Mouse (Mus musculus): Measurements from ENCODE around the gene Lrrn1.

Lrrn1 gene

DNA sequence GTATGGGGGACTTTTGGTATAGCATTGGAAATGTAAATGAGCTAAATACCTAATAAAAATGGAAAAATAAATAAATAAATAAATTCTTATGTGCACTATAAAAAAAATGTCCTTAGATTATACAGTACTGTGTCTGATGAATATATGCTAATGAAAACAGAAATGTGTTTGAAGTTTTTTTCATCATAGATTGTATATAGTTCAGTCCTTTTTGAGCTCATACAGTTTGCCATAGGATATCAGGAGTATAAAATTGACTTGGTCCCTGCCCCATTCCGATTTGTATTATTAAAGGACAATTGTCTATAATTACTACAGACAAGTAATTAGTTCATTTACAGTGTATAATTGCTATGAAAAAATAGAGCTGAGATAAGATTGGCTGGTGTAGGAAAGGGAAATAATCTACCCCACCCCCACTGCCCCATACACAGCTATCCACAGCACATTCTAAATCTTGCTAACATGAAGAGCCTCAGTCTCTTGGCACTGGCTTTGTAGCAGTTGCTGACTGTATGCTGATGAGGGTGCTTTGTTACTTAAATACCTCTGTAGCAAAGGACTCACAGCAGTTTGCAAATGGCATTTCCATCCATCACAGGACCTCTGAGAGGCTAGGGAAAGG, 54.3 kb downstream of the Lrrn1 start:
- peak; percentile 34 for DNase-seq (ENCODE audit: low read depth, low spot score)

DNA sequence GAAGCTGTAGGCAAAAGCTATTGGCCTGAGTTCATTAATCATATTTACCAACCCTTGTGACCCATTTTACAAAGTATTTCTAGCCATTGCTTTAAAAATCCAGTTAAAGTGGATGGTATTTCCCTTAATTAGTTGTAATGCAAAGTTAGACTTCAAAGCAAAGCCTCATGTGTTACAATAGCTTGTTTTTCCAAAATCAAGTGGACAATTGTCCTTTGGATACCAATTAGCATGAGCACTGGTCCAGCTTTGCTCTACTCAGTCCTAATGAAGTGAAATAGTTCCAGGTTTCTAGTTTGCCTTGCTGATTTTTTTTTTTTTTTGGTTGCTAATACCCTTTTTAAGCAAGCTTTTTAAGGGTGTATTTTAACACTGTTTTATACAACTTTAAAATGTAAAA, 75.6 kb downstream of the Lrrn1 start:
- no peak for DNase-seq (ENCODE audit: low read depth, low spot score)

DNA sequence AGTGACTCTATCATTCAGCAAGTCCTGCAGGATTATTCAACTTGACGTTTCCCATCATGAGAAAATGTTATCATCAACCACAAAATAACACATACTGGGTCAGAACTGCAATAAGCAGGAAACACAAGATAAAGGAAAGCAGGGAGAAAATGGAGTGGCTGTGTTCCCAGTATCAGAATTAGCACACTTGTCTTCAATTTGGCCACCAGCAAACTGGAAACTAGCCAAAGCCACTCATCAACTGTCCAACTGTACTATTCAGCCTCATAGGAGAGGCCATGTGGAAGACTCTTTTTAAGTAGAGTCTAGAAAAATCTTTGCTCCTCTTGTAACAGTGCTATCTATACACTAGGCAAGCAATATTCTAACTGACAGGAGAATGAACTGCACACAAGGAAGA, 84.7 kb downstream of the Lrrn1 start:
- DNase-seq (ENCODE audit: low read depth, low spot score): no peak
